Mouse (Mus musculus) mouse embryonic stem cell (cell line): Measurements from ENCODE around the gene Prf1.

Source experiments
- in situ Hi-C, 2 experiments: fragments of 300-500 bp; cut with MboI; formaldehyde crosslinking; loops; 1 replicate in 1 of 2; 3 replicates in 1 of 2; pipeline ENCODE4 v1.14.3; 2019 to 2020; ENCODE audit warnings: low sequenced_read_pairs in 2 of 2, low pct_unique_long_range_greater_than_20kb in 1 of 2, mixed read lengths in 1 of 2; ENCODE audit not compliant: unreplicated experiment in 1 of 2

Gene Prf1

GRCm38 (mm10) chr10:61328927-61329326 lies 31.3 kb downstream of the Prf1 start:
- in situ Hi-C loops: no loop called here

GRCm38 (mm10) chr10:61331046-61331445 lies 33.4 kb downstream of the Prf1 start:
- in situ Hi-C loops: loop anchor here in 1 of 2 experiments (5.0 kb wide), 2 partner anchors 109 to 134 kb away; no protein-coding TSS in a partner anchor

- in situ Hi-C loops: loop anchor here in 1 of 2 experiments (5.0 kb wide), 2 partner anchors 112 to 137 kb away; no protein-coding TSS in a partner anchor
Measured at GRCm38 (mm10) chr10:61334545-61334944, 36.9 kb downstream of the Prf1 start.

DNA sequence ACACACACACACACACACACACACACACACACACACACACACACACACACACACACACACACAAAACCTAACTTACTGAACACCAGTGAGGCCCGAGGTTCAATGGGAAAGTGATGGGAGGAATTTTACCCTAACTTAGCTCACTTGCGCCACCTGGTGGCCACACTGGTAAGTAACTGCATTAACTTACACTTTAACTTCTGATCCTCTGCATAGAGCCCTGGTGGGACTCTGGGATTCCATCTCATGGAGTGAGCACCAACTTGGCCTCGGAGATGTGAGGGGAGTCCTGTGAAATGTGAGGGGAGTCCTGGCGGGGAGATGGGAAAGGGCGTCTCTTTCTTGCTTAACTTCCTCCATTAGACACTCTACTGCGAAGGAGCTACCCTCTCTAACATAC lies 38.5 kb downstream of the Prf1 start:
- in situ Hi-C loops: loop anchor here in 1 of 2 experiments (5.0 kb wide), 1 partner anchor 124 kb away; no protein-coding TSS in a partner anchor

DNA sequence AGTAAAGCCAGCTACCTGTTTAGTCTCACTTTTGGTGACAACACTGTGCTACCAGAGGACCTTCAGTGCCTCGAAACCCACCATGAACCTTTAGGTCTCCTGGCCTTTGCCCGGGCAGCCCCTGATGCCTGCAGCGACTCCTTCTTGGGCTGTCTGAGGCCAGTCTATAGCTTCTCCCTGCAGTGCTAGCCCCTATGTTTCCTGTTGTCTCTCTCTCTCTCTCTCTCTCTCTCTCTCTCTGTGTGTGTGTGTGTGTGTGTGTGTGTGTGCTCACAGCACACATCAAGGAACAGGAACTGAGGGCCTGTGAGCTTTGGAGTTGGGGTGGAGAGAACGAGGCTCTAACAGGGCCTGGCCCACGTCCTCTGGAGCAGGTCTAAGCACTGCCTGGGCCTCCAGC lies 39.0 kb downstream of the Prf1 start:
- in situ Hi-C loops: loop anchor here in 1 of 2 experiments (5.0 kb wide), 1 partner anchor 124 kb away; no protein-coding TSS in a partner anchor

DNA sequence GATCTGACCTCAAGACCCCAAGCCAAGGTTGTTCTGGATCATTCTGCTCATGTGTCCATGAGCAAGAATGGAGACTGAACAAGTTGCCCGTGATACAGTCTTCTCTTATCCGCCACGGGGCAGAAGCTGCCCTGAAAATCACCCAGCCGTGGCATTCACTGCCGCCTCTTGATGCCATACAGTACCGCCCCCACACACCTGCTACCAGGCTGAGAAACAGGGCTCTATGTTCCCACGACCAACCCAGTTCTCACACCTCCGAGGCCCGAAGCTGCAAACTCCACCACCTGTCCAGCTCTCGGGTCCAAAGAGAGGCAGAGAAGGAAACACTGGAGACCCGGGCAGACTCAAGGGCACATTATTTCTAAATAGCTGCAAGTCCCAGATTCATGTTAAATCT lies 40.0 kb downstream of the Prf1 start:
- in situ Hi-C loops: loop anchor here in 1 of 2 experiments (5.0 kb wide), 1 partner anchor 125 kb away; no protein-coding TSS in a partner anchor

DNA sequence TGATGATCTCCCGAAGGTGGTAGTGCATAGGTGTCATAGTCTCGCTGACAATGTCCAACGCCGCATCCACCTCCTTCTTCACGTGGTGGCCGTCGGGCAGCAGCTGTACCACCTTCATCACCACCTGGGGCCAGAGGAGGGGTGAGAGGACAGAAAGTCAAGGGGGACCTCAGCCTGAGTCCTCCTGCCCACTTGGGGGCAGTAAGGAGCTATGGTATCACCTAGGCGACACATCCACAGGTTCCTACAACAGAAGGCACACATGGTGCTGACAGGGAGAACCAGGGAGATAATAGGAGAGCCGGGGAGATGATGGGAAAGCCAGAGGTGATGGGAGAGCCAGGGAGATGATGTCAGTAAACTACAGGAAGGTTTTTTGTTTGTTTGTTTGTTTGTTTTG lies 41.6 kb downstream of the Prf1 start:
- in situ Hi-C loops: loop anchor here in 1 of 2 experiments (5.0 kb wide), 1 partner anchor 127 kb away; no protein-coding TSS in a partner anchor

DNA sequence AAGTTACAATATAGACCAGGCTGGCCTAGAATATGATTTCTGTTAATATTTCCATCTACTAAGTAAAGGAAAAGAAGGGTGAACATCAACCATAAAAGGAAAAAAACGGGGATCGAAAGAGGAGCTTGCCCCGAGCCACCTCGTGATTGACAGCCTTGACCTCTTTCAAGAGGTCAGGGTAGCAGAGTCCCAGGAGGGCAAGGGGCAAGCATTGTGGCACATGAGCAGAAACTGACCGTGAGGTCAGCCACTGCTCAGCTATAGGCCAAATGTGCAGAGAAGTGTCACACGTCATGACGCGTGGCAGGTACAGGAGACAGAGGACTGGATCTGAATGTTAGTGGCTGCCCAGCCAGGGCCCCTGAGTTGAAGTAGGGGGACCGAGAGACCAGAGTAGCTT lies 42.6 kb downstream of the Prf1 start:
- in situ Hi-C loops: loop anchor here in 1 of 2 experiments (10.0 kb wide), 1 partner anchor 55 kb away; no protein-coding TSS in a partner anchor

- in situ Hi-C loops: loop anchor here in 1 of 2 experiments (10.0 kb wide), 1 partner anchor 54 kb away; no protein-coding TSS in a partner anchor
Measured at GRCm38 (mm10) chr10:61341045-61341444, 43.4 kb downstream of the Prf1 start.

DNA sequence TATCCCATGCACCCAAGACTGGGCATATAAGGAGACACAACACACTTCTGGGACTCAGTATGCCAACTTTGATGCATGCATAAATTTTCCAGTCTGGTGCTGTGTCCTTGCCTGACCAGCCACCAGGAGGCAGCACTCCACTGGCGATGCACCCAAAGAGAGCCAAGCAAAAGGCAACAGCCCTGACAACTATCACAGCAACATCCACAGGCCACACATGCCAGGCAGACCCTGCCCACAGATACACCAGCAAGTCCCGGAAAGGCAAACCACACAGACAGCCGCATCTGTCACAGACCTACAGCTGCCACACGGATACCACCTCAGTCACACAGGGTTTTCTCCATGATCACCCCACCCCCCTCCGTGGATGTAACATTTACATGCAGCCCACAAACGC lies 43.9 kb downstream of the Prf1 start:
- in situ Hi-C loops: loop anchor here in 1 of 2 experiments (10.0 kb wide), 1 partner anchor 53 kb away; no protein-coding TSS in a partner anchor

DNA sequence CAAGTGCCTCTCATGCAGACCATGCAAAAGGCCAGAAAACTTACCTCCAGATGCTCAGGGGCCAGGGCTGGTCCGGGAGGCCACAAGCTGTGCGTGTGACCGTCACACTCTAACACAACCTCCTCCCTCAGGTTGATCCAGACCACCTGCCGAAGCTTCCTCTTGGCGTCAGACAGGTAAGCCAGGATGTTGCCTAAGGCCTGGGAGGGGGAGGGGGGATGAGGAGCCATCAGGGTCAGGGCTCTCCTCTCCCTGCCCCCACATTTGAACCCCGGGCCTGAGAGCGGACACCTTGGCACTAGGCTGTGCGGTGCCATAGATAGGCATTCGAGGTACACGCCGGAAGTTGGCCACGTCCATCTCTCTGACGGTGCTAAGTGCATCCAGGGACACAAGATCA lies 45.1 kb downstream of the Prf1 start:
- in situ Hi-C loops: loop anchor here in 1 of 2 experiments (10.0 kb wide), 1 partner anchor 52 kb away; no protein-coding TSS in a partner anchor

- in situ Hi-C loops: loop anchor here in 1 of 2 experiments (10.0 kb wide), 1 partner anchor 51 kb away; no protein-coding TSS in a partner anchor
Measured at GRCm38 (mm10) chr10:61343950-61344349, 46.3 kb downstream of the Prf1 start.

- in situ Hi-C loops: loop anchor here (5.0 to 10.0 kb wide), 2 partner anchors 42 to 50 kb away; no protein-coding TSS in a partner anchor
Measured at GRCm38 (mm10) chr10:61345179-61345578, 47.5 kb downstream of the Prf1 start.

- in situ Hi-C loops: loop anchor here (5.0 to 10.0 kb wide), 2 partner anchors 41 to 48 kb away; no protein-coding TSS in a partner anchor
Measured at GRCm38 (mm10) chr10:61346374-61346773, 48.7 kb downstream of the Prf1 start.

- in situ Hi-C loops: no loop called here
Measured at GRCm38 (mm10) chr10:61351216-61351615, 53.6 kb downstream of the Prf1 start.
